Mouse (Mus musculus): ENCODE results near the gene Plppr2.

GRCm38 (mm10) chr9:21962010-21962409, 25.2 kb downstream of the Plppr2 start:
- TF ChIP-seq CTCF (IDR thresholded peaks at IDR 0.05; ENCODE audit: low read depth) = no peak
- no peak for TF ChIP-seq EP300 (optimal IDR thresholded peaks at IDR 0.05)
